Mouse (Mus musculus) G1E (cell line): Measurements from ENCODE around the gene Slc43a3.

Experiments used
- CTCF ChIP-seq: IDR thresholded peaks from 2 replicates; pipeline ENCODE4 v1.5.1; 2012; ENCODE audit warnings: low read depth, low read length, inconsistent platforms, mixed read lengths
- GATA1 ChIP-seq: IDR thresholded peaks from 2 replicates; pipeline ENCODE4 v1.6.1; 2012; ENCODE audit warnings: borderline replicate concordance, low read length, inconsistent platforms, mixed read lengths
- TAL1 ChIP-seq: conservative IDR thresholded peaks from 2 replicates; pipeline ENCODE4 v1.6.1; 2012; ENCODE audit warnings: low read depth, low read length, inconsistent platforms, mixed read lengths

DNA sequence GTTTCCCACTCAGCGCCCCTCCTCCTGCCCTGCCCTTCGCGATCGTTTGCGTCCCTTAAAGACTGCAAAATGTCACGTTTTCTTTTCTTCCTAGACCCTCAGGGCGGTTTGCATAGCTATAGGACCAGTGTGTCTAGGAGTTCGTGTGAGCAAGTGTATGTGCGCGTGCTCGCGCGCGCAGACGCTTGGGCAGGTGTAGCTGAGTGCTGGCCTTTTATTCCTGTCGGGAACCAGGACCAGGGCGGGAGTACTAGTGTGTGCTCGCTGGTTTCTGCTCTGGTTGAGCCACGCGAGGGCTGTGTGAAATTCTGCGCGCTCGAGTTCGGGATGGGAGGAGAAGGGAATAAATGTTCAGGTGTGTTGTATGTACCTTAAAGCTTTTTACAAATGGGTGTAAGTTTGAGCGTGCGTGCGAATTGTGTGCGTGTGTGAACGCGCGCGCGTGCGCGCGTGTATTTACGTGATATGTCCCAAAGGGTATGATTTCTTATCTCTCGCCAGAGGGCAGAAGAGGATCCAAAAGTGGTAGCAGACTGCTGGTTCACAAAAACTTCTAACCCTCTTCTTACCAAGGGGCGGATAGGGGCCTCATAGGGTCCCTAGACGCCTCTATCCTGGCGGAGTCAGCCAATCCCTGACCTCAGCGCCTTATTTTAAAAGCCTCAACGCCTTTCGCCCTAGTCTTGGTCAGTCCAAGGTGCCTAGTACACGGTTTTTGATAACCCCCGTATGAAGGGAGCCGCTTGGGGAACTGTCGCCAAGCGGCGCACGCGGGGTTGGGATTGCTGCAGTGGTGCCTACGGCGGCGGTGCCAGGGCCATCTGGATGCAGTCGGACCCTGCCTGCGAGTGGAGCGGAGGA is 48.7 kb upstream of the Slc43a3 start:
- TF ChIP-seq CTCF (no peak), TAL1 (no peak), GATA1 (no peak)
